Mouse (Mus musculus) Patski (cell line): ENCODE measurements around the gene Phyhipl. TPM values are rescaled to one million over a fixed set of nuclear protein-coding genes. Genes with fewer than 3 reads are reported as not detected.

Experiments
- ATAC-seq: fragments of 100-300 bp; one replicate; pipeline ENCODE4 v1.8.0; 2021
- CTCF ChIA-PET: fragments of 350-600 bp; sonication (Branson Sonifier 250); formaldehyde crosslinking; loops from one replicate; lab custom pipeline; 2022; ENCODE audit warnings: inconsistent platforms; lab: Charles Lee
- POLR2A ChIA-PET: fragments of 350-600 bp; sonication (Branson Sonifier 250); formaldehyde crosslinking; loops from one replicate; lab custom pipeline; 2022; ENCODE audit warnings: antibody characterized with exemption, inconsistent platforms; lab: Charles Lee
- DNase-seq: peaks from one replicate; pipeline ENCODE4 v3.0.0-alpha.2; 2011; ENCODE audit warnings: low read depth, low spot score
- H3K27me3 ChIP-seq: fragments of 371-371 bp; one replicate; pipeline ENCODE4 v1.5.1; 2021
- CTCF ChIP-seq: fragments of 100-300 bp; IDR thresholded peaks from one replicate; pipeline ENCODE4 v1.5.1; 2021
- in situ Hi-C: fragments of 300-500 bp; cut with MboI; formaldehyde crosslinking; loops from 3 replicates; pipeline ENCODE4 v1.11.1; 2018; ENCODE audit warnings: low pct_unique_long_range_greater_than_20kb, mixed read lengths
- polyA plus RNA-seq: library from polyadenylated mRNA; unstranded; gene quantifications from one replicate; pipeline ENCODE4 v1.2.3, GENCODE M21; 2021

Gene Phyhipl
- polyA plus RNA-seq, 1 experiment from 2014 or later, result 36.7 TPM

DNA sequence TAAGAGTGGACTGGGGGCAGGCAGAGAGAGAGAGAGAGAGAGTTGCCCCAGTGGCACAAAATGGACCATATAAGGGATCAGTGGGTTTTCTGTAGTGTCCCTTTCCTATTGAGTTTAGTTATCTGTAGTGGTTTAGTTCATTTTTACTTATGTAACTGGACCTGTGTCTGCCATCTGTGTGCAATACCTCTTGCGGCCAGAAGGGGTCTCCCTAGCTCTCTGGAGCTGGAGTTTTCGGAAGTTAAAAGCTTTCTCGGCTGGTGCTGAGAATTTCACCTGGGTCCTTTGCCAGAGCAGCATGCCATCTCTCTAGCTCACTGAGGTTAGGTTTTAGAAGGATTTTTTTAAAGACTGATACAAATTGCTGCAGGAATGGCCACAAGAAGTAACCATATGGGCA lies 147.9 kb downstream of the Phyhipl start:
- POLR2A ChIA-PET, result no interaction called here
- ATAC-seq, result no peak
- CTCF ChIA-PET, result interaction anchor here (1.4 to 4.2 kb wide), 5 partner anchors 10 to 139 kb away, joined by 4 to 23 read pairs (median 5); no protein-coding TSS in a partner anchor
- DNase-seq, result no peak
- peak; percentile 55 for TF ChIP-seq CTCF
- in situ Hi-C loops, result no loop called here
- no peaks in the 10 kb centered on the region for H3K27me3 ChIP-seq

Other genes starting within 250 kb of the Phyhipl start
- gene Fam13c, start 215.5 kb downstream of the Phyhipl start, polyA plus RNA-seq, result 9.2 TPM